Mouse (Mus musculus): ENCODE results near the gene Fstl5. TPM values are rescaled to one million over a fixed set of nuclear protein-coding genes. Genes with fewer than 3 reads are reported as not detected.
"Not testable (repeated sequence)": the region's sequence is repeated elsewhere in the genome, so short reads cannot be mapped to it uniquely, and the experiment has no call there.

Fstl5 gene
- total RNA-seq, 1 experiment from 2014 or later, result not detected

DNA sequence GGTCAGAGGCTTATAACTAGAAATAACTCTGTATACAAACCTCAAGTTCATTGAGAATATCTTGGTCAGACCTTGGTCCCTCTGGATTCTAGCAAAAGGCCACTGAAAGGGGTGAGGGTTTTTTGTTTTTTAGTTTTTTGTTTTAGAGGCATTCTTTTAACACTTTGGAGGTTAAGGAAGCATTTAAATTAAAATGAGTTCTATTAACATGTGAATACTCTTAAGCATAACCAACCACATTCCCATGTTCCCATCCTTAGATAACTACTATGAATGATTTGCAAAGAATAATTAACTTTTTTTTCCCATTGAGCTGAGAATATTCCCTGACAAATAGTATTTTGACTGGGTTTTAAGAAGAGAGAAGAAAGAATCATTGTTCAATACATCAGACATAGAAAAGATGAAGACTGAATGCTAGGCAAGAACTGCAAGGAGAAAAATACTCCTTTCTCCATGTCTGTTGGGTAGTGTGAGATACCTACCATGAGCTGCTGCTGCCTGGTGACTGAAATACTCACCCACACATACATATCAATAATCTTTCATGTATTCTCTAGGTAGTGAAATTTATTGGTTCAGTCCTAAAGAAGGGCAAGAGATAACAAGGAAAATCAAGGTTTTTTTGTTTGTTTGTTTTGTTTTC lies 393.3 kb downstream of the Fstl5 start:
- no peak for ATAC-seq (ENCODE audit: extremely low read depth, insufficient number of reproducible peaks, low FRiP score, poor library complexity, severe bottlenecking)

DNA sequence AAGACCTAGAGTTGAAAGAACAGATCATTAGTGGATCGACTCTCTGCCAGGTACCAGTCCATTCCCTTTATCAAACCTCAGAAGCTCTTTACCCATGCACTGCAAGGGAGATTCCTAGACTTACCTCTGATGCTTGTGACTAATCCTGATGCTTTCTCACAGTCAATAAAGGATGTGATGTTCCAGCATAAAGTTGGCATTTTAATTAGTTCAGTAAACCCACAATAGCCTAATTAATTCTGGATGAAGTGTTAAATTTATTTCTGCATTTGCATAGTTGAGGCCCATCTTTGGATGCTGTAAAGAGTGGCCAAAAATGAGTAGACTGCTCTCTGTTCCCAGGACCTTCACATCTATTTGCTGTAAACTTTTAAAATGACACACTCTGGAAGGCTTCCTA lies 394.1 kb downstream of the Fstl5 start:
- no peak for ATAC-seq (ENCODE audit: extremely low read depth, insufficient number of reproducible peaks, low FRiP score, poor library complexity, severe bottlenecking)

DNA sequence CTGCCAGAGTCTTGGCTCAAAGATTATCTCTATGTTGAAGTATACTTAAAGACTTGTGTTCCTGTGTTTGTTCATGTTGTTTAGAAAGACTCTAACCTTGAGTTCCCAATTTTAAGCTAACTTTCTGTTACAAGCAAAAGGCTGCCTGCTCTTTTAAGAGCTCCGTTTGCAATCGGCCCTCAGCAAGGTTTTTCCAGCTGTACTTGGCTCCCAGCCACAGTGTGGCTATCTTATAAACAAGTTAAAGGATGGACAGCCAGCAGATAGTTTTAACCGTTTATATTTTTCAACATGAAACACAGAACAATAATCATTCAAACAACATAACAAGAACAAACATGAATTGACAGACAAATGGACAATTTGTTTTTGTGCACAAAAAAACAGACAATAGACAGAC lies 433.8 kb downstream of the Fstl5 start:
- ATAC-seq (ENCODE audit: extremely low read depth, insufficient number of reproducible peaks, low FRiP score, poor library complexity, severe bottlenecking), result not testable (repeated sequence)

DNA sequence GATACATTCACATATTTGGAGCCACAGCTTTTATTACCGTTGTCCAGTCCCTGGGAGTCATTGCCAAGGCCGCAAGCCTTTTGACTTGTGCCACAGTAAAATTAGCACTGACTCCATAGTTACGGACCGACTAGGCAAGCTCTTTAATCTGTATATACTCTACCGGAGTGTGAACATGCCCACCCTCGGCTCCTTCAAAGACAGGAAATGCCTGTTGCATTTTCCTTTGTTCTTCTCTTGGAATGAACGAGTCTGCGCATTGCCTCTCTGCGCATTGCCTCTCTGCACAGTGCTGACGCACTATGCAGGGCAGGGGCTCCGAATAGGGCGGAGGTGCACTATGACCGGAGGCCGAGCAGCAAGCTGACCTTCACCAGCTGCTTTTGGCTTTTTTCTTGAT lies 434.7 kb downstream of the Fstl5 start:
- no peak for ATAC-seq (ENCODE audit: extremely low read depth, insufficient number of reproducible peaks, low FRiP score, poor library complexity, severe bottlenecking)

GRCm38 (mm10) chr3:76567346-76567745 lies 493.3 kb downstream of the Fstl5 start:
- ATAC-seq (ENCODE audit: extremely low read depth, insufficient number of reproducible peaks, low FRiP score, poor library complexity, severe bottlenecking), result no peak

DNA sequence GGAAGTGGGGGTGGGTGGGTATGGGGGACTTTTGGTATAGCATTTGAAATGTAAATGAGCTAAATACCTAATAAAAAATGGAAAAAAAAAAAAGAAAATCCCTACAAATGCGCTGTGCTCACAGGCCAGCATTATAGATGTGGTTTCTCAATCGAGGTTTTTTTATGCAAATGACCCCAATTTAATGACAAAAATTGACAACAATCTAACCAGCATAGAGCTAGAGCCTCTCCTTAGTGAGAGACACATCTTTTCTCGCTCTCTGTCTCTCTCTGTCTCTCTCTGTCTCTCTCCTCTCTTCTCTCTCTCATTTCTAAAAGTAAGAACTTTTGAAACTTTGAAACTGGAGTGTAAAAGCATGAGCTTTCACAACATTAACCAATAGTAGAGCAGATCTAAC lies 498.4 kb downstream of the Fstl5 start:
- ATAC-seq (ENCODE audit: extremely low read depth, insufficient number of reproducible peaks, low FRiP score, poor library complexity, severe bottlenecking), result no peak

GRCm38 (mm10) chr3:76572920-76573541 lies 499.0 kb downstream of the Fstl5 start:
- ATAC-seq (ENCODE audit: extremely low read depth, insufficient number of reproducible peaks, low FRiP score, poor library complexity, severe bottlenecking), result no peak

DNA sequence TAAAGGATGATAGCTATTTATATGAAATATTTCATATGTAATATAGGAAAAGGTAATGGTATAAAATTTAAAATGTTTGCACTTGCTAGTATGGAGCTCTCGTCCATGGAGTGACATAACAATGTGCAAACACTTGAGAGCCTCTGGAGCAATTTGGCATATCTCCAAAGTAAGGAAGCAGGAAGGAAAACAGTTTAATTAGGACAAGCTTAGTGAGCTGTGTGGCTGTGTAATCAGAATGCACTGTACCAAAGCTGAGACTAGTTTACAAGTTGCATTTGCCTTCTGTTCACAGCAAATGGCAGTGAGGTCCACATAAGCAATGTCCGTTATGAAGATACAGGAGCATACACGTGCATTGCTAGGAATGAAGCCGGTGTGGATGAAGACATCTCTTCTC lies 519.1 kb downstream of the Fstl5 start:
- ATAC-seq (ENCODE audit: extremely low read depth, insufficient number of reproducible peaks, low FRiP score, poor library complexity, severe bottlenecking), result no peak

GRCm38 (mm10) chr3:76620044-76620443 lies 546.0 kb downstream of the Fstl5 start:
- no peak for ATAC-seq (ENCODE audit: extremely low read depth, insufficient number of reproducible peaks, low FRiP score, poor library complexity, severe bottlenecking)

GRCm38 (mm10) chr3:76654243-76654642 lies 580.2 kb downstream of the Fstl5 start:
- no peak for ATAC-seq (ENCODE audit: extremely low read depth, insufficient number of reproducible peaks, low FRiP score, poor library complexity, severe bottlenecking)

GRCm38 (mm10) chr3:76670859-76671258 lies 596.8 kb downstream of the Fstl5 start:
- no peak for ATAC-seq (ENCODE audit: extremely low read depth, insufficient number of reproducible peaks, low FRiP score, poor library complexity, severe bottlenecking)

- no peak for ATAC-seq (ENCODE audit: extremely low read depth, insufficient number of reproducible peaks, low FRiP score, poor library complexity, severe bottlenecking)
Measured at GRCm38 (mm10) chr3:76676006-76676405, 601.9 kb downstream of the Fstl5 start.

GRCm38 (mm10) chr3:76679853-76680545 lies 605.9 kb downstream of the Fstl5 start:
- ATAC-seq (ENCODE audit: extremely low read depth, insufficient number of reproducible peaks, low FRiP score, poor library complexity, severe bottlenecking), result no peak

GRCm38 (mm10) chr3:76680546-76680883 lies 606.4 kb downstream of the Fstl5 start:
- ATAC-seq (ENCODE audit: extremely low read depth, insufficient number of reproducible peaks, low FRiP score, poor library complexity, severe bottlenecking), result no peak

- ATAC-seq (ENCODE audit: extremely low read depth, insufficient number of reproducible peaks, low FRiP score, poor library complexity, severe bottlenecking), result no peak
Measured at GRCm38 (mm10) chr3:76697134-76697629, 623.1 kb downstream of the Fstl5 start.

- no peak for ATAC-seq (ENCODE audit: extremely low read depth, insufficient number of reproducible peaks, low FRiP score, poor library complexity, severe bottlenecking)
Measured at GRCm38 (mm10) chr3:76739221-76739620, 665.2 kb downstream of the Fstl5 start.

Other genes with a start within 250 kb of the Fstl5 start
- 8.1 and 9.2 TPM in 2 replicates for gene Golim4, start 117.3 kb upstream of the Fstl5 start, total RNA-seq (2017)

Data from neutrophil, adult 5-6 weeks (primary cell).